8 mouse cellular contexts compared by ENCODE assay signal in genomic region chr4:62286992-62287900, GRCm38 (mm10). TPM values are rescaled to one million over a fixed set of nuclear protein-coding genes. Genes with fewer than 3 reads are reported as not detected.
DNase-seq lines count a peak whose midpoint lies in the region; ATAC-seq and TF ChIP-seq lines count a peak whose summit lies in the region.

No protein-coding gene starts in this region.

- peaks cover 39% of the 10 kb centered on the region for H3K4me1 ChIP-seq in testis, adult 2 months (ENCODE audit: control insufficient read depth, insufficient read depth, low read length)
- H3K4me1 ChIP-seq in limb, embryonic 11.5 days (ENCODE audit: control insufficient read depth, insufficient read depth, low read length): no peaks in the 10 kb centered on the region
- H3K4me1 ChIP-seq in midbrain, embryonic 12.5 days: peaks cover 13% of the 10 kb centered on the region

- ATAC-seq in limb, embryonic 11.5 days (ENCODE audit: insufficient number of reproducible peaks, low FRiP score, low TSS enrichment, low read depth): no peak
- no peak; the same call in 1 of the 2 replicates for ATAC-seq in midbrain, embryonic 12.5 days (ENCODE audit: low FRiP score, low read depth)

- intact Hi-C loops in left cerebral cortex, postnatal 14 days (cut with DNase I): no loop called here

- H3K27me3 ChIP-seq in testis, adult 2 months (ENCODE audit: control insufficient read depth, insufficient read depth, low read length): no peaks in the 10 kb centered on the region
- H3K27me3 ChIP-seq in limb, embryonic 11.5 days (ENCODE audit: control insufficient read depth, insufficient read depth, low read length): no peaks in the 10 kb centered on the region
- H3K27me3 ChIP-seq in midbrain, embryonic 12.5 days: no peaks in the 10 kb centered on the region

- H3K4me3 ChIP-seq in testis, adult 2 months (ENCODE audit: control insufficient read depth, low read depth, low read length): peak overlapping the region; percentile 97
- H3K4me3 ChIP-seq in limb, embryonic 11.5 days (ENCODE audit: low read depth, low read length): peak overlapping the region; percentile 74
- H3K4me3 ChIP-seq in midbrain, embryonic 12.5 days: peak overlapping the region; percentile 77

- TF ChIP-seq POLR2A in testis, adult 2 months (IDR thresholded peaks at IDR 0.05; ENCODE audit: control insufficient read depth, low read depth, low read length): no peak

- DNase-seq in testis, postnatal 14 days (ENCODE audit: low spot score): no peak
- peak; percentile 28 for DNase-seq in embryo, embryonic 11 days
- peak; percentile 14 for DNase-seq in heart, postnatal 4 days
- peak; percentile 24 for DNase-seq in limb, embryonic 11.5 days (ENCODE audit: low spot score)
- no peak for DNase-seq in left cerebral cortex, postnatal 14 days (ENCODE audit: low spot score in 2 of 2)
- no peak for DNase-seq in ovary, postnatal 10 days (ENCODE audit: low spot score)

- H3K36me3 ChIP-seq in testis, adult 2 months (ENCODE audit: control insufficient read depth, insufficient read depth, low read length): no peaks in the 10 kb centered on the region
- no peaks in the 10 kb centered on the region for H3K36me3 ChIP-seq in limb, embryonic 11.5 days (ENCODE audit: control insufficient read depth, insufficient read depth, low read length)
- H3K36me3 ChIP-seq in midbrain, embryonic 12.5 days: no peaks in the 10 kb centered on the region

- 16% methylated on average over 12 of the region's 12 CpGs for whole genome bisulfite sequencing in limb, embryonic 11.5 days
- WGBS in midbrain, embryonic 12.5 days: 14% methylated on average over 12 of the region's 12 CpGs

- no peak overlapping the region for H3K9ac ChIP-seq in limb, embryonic 11.5 days (ENCODE audit: low read length)
- peak overlapping the region; percentile 70 for H3K9ac ChIP-seq in midbrain, embryonic 12.5 days (replicated peaks)

- H3K9me3 ChIP-seq in limb, embryonic 11.5 days (ENCODE audit: control insufficient read depth, low read length): no peaks in the 10 kb centered on the region
- no peaks in the 10 kb centered on the region for H3K9me3 ChIP-seq in midbrain, embryonic 12.5 days

- TF ChIP-seq CTCF in testis, adult 2 months (IDR thresholded peaks at IDR 0.05; ENCODE audit: control insufficient read depth, insufficient read depth, insufficient replicate concordance, low read depth, low read length): no peak

- H3K4me2 ChIP-seq in limb, embryonic 11.5 days (ENCODE audit: low read depth, severe bottlenecking): peak overlapping the region; percentile 64
- H3K4me2 ChIP-seq in midbrain, embryonic 12.5 days (replicated peaks): peak overlapping the region; percentile 88

- H3K27ac ChIP-seq in testis, adult 2 months (ENCODE audit: control insufficient read depth, insufficient read depth, low read depth, low read length): peak overlapping the region; percentile 41
- no peak overlapping the region for H3K27ac ChIP-seq in limb, embryonic 11.5 days (replicated peaks; ENCODE audit: low read depth, low read length)
- H3K27ac ChIP-seq in midbrain, embryonic 12.5 days (replicated peaks): peak overlapping the region; percentile 30

RNA-seq across cellular contexts. Expression of gene Slc31a2, which starts 24.9 kb away (rescaled TPM):
- 35.2 and 35.6 TPM in 2 replicates for polyA plus RNA-seq in testis, adult 2 months (2012; rRNA removed)
- 1 to 10 TPM; 7.9 TPM for total RNA-seq in heart, postnatal 4 days (2021)
- 9.6 and 11.3 TPM in 2 replicates for polyA plus RNA-seq in limb, embryonic 11.5 days (2014; fragmentation: Nextera tagmentation; extraction: Ambion mirVana)
- 9.5 and 10.2 TPM in 2 replicates for polyA plus RNA-seq in midbrain, embryonic 12.5 days (2016; fragmentation: Nextera tagmentation; extraction: Ambion mirVana)
- total RNA-seq in left cerebral cortex, postnatal 14 days (2021): 1 to 10 TPM; 7.1 to 9.8 TPM

RNA-seq across cellular contexts. Expression of gene Zfp37, which starts 56.4 kb away (rescaled TPM):
- polyA plus RNA-seq in testis, adult 2 months (2012; rRNA removed): 43.6 and 59.1 TPM in 2 replicates
- total RNA-seq in heart, postnatal 4 days (2021): 1 to 10 TPM; 7.8 to 8.3 TPM
- 24.1 and 24.9 TPM in 2 replicates for polyA plus RNA-seq in limb, embryonic 11.5 days (2014; fragmentation: Nextera tagmentation; extraction: Ambion mirVana)
- 28.1 and 31.5 TPM in 2 replicates for polyA plus RNA-seq in midbrain, embryonic 12.5 days (2016; fragmentation: Nextera tagmentation; extraction: Ambion mirVana)
- 10 to 100 TPM; 20.3 to 20.7 TPM for total RNA-seq in left cerebral cortex, postnatal 14 days (2021)

Comparison
In these comparisons a context has a peak if more than half of its experiments do, and no peak if none do; other contexts are left out.
1. DNase-seq: peak in embryo, embryonic 11 days (single experiment), heart, postnatal 4 days (single experiment) and limb, embryonic 11.5 days (single experiment); none in testis, postnatal 14 days (single experiment), left cerebral cortex, postnatal 14 days (0 of 2) and ovary, postnatal 10 days (single experiment).
2. Peak in every context shown above with its lines, with median percentiles within 50 percentile points of each other: H3K4me3 ChIP-seq.